Mouse (Mus musculus) frontal cortex, postnatal 25 days (tissue): ENCODE measurements around the gene Ier2.

Experiments used
- DNase-seq, 2 experiments: peaks; one replicate each; pipeline ENCODE4 v3.0.0; 2022; ENCODE audit warnings: low spot score in 2 of 2

The Ier2 gene

DNA sequence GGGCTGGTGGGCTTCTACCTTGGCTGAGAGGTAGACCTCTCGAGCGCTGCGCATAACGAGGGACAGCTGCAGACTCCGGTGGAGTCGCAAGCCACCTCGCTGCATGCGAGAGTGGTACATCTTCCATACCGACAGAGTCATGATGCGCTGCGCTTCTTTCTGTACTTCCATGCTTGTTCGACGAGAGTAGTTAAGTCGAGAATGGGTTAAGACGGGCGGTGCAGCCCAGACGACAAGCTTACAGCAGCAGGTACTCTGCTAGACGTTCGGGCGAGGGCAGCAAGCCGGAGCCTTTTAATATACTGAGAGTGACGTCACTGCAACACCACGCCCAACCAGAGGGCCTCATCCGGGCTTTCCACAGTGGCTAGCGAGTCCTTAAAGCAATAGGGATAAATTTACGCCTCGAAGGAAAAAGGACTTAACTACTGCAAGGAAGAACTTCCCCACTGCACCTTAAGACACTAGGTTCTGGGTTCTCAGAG, at the start of gene Ier2:
Gene Ier2, minus strand, starts transcription at position 272 of the 485 bp plus-strand sequence.
- peak; percentile 87 to 91 for DNase-seq

- DNase-seq = no peak
Observed at GRCm38 (mm10) chr8:84711933-84712758, 49.5 kb upstream of the Ier2 start.

- DNase-seq = no peak
Observed at GRCm38 (mm10) chr8:84711312-84711711, 48.7 kb upstream of the Ier2 start.

- no peak for DNase-seq
Observed at GRCm38 (mm10) chr8:84709931-84710330, 47.3 kb upstream of the Ier2 start.

DNA sequence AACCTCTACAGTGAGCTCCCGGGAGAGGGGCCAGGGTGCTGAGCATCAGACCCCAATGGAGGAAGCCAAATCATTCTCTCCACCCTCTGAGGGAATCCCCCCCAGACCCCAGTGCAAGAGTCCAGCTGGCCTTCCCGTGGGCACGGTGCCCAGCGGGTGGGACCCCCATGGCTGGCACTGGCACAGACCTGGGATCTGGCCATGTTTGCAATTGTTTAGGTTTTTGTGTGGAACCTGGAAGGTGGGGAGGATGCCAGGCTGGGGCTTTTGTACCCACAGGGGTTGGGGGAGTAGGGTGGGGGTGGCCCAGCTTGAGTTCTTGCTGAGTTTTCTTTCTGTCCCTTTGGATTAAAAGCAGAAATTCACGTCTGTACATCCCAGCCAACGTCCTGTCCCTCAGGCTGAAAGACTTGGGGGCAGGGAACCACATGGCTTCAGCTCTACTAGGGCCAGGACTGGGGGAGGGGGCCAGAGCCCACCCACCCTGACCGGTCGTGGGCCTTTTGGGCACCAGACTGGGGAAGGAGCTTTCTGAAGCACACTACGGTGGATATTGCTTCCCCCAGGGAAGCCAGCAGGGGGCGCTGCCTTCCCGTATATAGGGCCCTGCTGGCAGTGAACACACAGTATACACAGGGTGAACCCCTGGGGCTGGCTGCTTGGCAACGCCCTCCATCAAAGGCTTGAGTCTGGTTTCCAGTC, 46.3 kb upstream of the Ier2 start:
- DNase-seq = peak; percentile 84 to 86

GRCm38 (mm10) chr8:84708071-84708541, 45.5 kb upstream of the Ier2 start:
- DNase-seq = no peak

GRCm38 (mm10) chr8:84707267-84707883, 44.7 kb upstream of the Ier2 start:
- no peak for DNase-seq

GRCm38 (mm10) chr8:84706610-84707266, 44.1 kb upstream of the Ier2 start:
- DNase-seq = no peak

DNA sequence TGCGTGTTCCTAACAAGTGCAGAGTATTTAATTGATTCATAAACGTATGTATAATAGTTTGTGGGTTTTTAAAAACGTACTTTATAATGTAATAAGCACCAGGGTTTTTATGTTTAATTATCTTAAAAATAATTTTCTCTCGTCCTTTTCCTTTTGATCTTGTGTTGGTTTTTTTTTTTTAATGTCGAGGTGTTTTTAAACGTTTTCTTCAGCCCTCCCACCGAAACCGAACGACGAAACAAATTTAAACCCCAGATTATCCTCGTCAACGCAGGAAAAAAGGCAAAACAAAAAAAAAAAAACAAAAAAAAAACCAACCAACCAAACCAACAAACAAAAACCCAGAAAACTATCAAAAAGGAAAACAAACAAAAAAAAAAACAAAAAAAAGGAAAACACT, 43.3 kb upstream of the Ier2 start:
- DNase-seq = no peak

- DNase-seq = no peak
Observed at GRCm38 (mm10) chr8:84704867-84705831, 42.5 kb upstream of the Ier2 start.

DNA sequence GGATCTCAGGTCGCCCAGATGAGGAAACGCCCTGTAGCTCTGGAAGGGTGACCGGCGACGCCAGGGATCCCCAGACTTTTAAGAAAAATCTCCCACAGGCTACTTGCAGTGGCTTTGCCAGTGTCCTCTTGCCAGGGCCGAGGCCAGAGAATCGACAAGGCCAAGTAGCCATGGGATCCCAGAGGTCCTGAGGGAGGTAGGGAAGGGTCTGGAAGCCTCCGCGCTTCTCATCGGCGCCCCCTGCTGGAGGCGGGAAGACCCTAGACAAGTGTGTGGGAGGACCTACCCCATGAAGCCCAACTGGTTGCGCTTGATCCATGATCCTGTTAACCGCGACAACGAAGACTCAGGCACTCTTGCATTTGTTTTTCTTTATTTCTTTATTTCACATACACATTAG, 41.7 kb upstream of the Ier2 start:
- no peak for DNase-seq

- DNase-seq = no peak
Observed at GRCm38 (mm10) chr8:84703466-84704249, 41.0 kb upstream of the Ier2 start.

GRCm38 (mm10) chr8:84702963-84703465, 40.4 kb upstream of the Ier2 start:
- DNase-seq = no peak

DNA sequence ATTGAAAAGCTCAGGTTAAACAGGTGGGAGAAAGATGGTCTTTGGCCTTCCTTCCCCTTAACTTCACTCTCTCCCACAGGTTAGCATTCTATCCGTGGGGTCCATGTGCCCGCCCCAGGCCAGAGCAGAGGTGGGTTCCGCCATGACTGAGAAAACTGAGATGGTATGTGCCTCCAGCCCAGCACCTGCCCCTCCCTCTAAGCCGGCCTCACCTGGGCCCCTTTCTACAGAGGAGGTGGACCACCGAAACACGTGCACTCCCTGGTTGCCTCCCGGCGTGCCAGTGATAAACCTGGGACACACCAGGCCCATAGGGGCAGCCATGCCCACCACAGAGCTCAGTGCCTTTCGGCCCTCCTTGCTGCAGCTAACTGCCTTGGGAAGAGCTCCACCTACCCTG, 39.9 kb upstream of the Ier2 start:
- no peak for DNase-seq

- DNase-seq = no peak
Observed at GRCm38 (mm10) chr8:84700941-84701911, 38.6 kb upstream of the Ier2 start, which contains the start of gene Lyl1. TSS of gene Lyl1 (plus strand) at chr8:84701457.

GRCm38 (mm10) chr8:84700526-84700925, 37.9 kb upstream of the Ier2 start:
- no peak for DNase-seq

- DNase-seq = no peak
Observed at GRCm38 (mm10) chr8:84699861-84700322, 37.2 kb upstream of the Ier2 start.

DNA sequence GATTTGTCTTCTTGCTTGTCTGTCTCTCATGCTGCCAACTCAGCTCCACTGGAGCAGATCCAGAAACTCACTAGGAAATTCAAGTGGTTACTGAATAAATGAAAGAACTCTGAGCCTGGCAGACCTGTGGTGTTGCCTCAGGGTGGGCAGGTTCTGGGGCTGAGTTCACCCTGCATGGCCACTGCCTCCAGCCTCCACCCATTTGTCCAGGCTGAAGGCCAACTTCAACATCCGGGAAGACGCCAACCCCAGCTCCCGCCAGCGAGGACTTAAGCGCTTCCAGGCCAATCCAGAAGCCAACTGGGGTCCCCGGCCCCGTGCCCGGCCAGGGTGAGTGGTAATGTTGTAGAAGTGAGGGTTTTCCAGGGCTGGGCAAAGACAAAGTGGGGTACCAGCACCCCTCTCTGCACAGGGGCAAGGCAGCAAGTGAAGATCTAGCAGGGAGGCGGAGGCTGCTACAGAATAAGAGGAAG, 36.3 kb upstream of the Ier2 start:
- DNase-seq = no peak
